Mouse (Mus musculus) cortical plate, adult 2 months (tissue): Measurements from ENCODE around the gene Klhl5.

ENCODE experiments used
- CTCF ChIP-seq: fragments of 200-500 bp; IDR thresholded peaks from 2 replicates; pipeline ENCODE4 v1.5.1; 2011; ENCODE audit warnings: mild to moderate bottlenecking, control low read depth, low read length; ENCODE audit not compliant: insufficient read depth; ENCODE audit errors: extremely low read depth
- POLR2A ChIP-seq: fragments of 200-500 bp; IDR thresholded peaks from 2 replicates; pipeline ENCODE4 v1.6.1; 2011; ENCODE audit warnings: mild to moderate bottlenecking, low read length, control low read depth; ENCODE audit not compliant: insufficient read depth; ENCODE audit errors: extremely low read depth

DNA sequence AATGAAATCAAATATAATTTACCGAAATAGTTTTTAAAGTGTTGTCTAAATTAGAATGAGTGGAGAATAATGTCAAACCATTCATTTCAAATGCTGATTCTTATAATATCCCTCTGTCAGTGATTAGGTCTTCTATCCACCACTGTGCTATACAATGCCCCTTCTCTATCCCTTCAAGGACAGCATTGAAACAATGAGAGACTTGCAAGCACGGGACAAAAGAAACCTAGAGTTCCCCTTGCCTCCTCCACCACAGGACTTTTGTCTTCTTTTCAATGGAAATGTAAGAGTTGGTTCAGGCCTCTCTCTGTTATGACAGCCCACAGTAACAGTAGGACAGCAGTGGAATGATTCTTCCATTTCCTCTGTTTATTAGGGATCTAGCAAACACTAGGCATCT lies 44.1 kb upstream of the Klhl5 start:
- TF ChIP-seq POLR2A (no peak), CTCF (no peak)
